Mouse (Mus musculus): ENCODE results near the gene Grm7. TPM values are rescaled to one million over a fixed set of nuclear protein-coding genes. Genes with fewer than 3 reads are reported as not detected.

The Grm7 gene
- total RNA-seq, 2 experiments from 2014 or later: not detected

- no peak for ATAC-seq (replicated peaks; ENCODE audit: low FRiP score, poor library complexity, severe bottlenecking)
Measured at GRCm38 (mm10) chr6:110812214-110812613, 166.8 kb downstream of the Grm7 start.

GRCm38 (mm10) chr6:110818236-110818635 is 172.9 kb downstream of the Grm7 start:
- no peak for ATAC-seq (replicated peaks; ENCODE audit: low FRiP score, poor library complexity, severe bottlenecking)

- ATAC-seq (replicated peaks; ENCODE audit: low FRiP score, poor library complexity, severe bottlenecking): no peak
Measured at GRCm38 (mm10) chr6:110868311-110868710, 222.9 kb downstream of the Grm7 start.

- no peak for ATAC-seq (replicated peaks; ENCODE audit: low FRiP score, poor library complexity, severe bottlenecking)
Measured at GRCm38 (mm10) chr6:110982013-110982412, 336.6 kb downstream of the Grm7 start.

- ATAC-seq (replicated peaks; ENCODE audit: low FRiP score, poor library complexity, severe bottlenecking): no peak
Measured at GRCm38 (mm10) chr6:111039099-111039498, 393.7 kb downstream of the Grm7 start.

- no peak for ATAC-seq (replicated peaks; ENCODE audit: low FRiP score, poor library complexity, severe bottlenecking)
Measured at GRCm38 (mm10) chr6:111045896-111046295, 400.5 kb downstream of the Grm7 start.

- no peak for ATAC-seq (replicated peaks; ENCODE audit: low FRiP score, poor library complexity, severe bottlenecking)
Measured at GRCm38 (mm10) chr6:111049247-111049646, 403.9 kb downstream of the Grm7 start.

GRCm38 (mm10) chr6:111054001-111054975 is 408.9 kb downstream of the Grm7 start:
- no peak for ATAC-seq (replicated peaks; ENCODE audit: low FRiP score, poor library complexity, severe bottlenecking)

GRCm38 (mm10) chr6:111057798-111058197 is 412.4 kb downstream of the Grm7 start:
- ATAC-seq (replicated peaks; ENCODE audit: low FRiP score, poor library complexity, severe bottlenecking): no peak

- ATAC-seq (replicated peaks; ENCODE audit: low FRiP score, poor library complexity, severe bottlenecking): no peak
Measured at GRCm38 (mm10) chr6:111060004-111060403, 414.6 kb downstream of the Grm7 start.

- ATAC-seq (replicated peaks; ENCODE audit: low FRiP score, poor library complexity, severe bottlenecking): no peak
Measured at GRCm38 (mm10) chr6:111084569-111084968, 439.2 kb downstream of the Grm7 start.

GRCm38 (mm10) chr6:111094818-111095217 is 449.4 kb downstream of the Grm7 start:
- no peak for ATAC-seq (replicated peaks; ENCODE audit: low FRiP score, poor library complexity, severe bottlenecking)

GRCm38 (mm10) chr6:111105485-111105884 is 460.1 kb downstream of the Grm7 start:
- no peak for ATAC-seq (replicated peaks; ENCODE audit: low FRiP score, poor library complexity, severe bottlenecking)

- no peak for ATAC-seq (replicated peaks; ENCODE audit: low FRiP score, poor library complexity, severe bottlenecking)
Measured at GRCm38 (mm10) chr6:111161037-111161436, 515.7 kb downstream of the Grm7 start.

- no peak for ATAC-seq (replicated peaks; ENCODE audit: low FRiP score, poor library complexity, severe bottlenecking)
Measured at GRCm38 (mm10) chr6:111195333-111195732, 550.0 kb downstream of the Grm7 start.

GRCm38 (mm10) chr6:111221083-111221729 is 575.8 kb downstream of the Grm7 start:
- ATAC-seq (replicated peaks; ENCODE audit: low FRiP score, poor library complexity, severe bottlenecking): no peak

- ATAC-seq (replicated peaks; ENCODE audit: low FRiP score, poor library complexity, severe bottlenecking): no peak
Measured at GRCm38 (mm10) chr6:111255215-111255614, 609.8 kb downstream of the Grm7 start.

- no peak for ATAC-seq (replicated peaks; ENCODE audit: low FRiP score, poor library complexity, severe bottlenecking)
Measured at GRCm38 (mm10) chr6:111256939-111257338, 611.6 kb downstream of the Grm7 start.

GRCm38 (mm10) chr6:111258256-111258655 is 612.9 kb downstream of the Grm7 start:
- no peak for ATAC-seq (replicated peaks; ENCODE audit: low FRiP score, poor library complexity, severe bottlenecking)

GRCm38 (mm10) chr6:111261181-111261580 is 615.8 kb downstream of the Grm7 start:
- ATAC-seq (replicated peaks; ENCODE audit: low FRiP score, poor library complexity, severe bottlenecking): no peak

GRCm38 (mm10) chr6:111276657-111277056 is 631.3 kb downstream of the Grm7 start:
- no peak for ATAC-seq (replicated peaks; ENCODE audit: low FRiP score, poor library complexity, severe bottlenecking)
